Mouse (Mus musculus): Measurements from ENCODE around the gene Gpr4.

Gpr4 gene

GRCm38 (mm10) chr7:19196676-19197075 lies 15.7 kb upstream of the Gpr4 start:
- DNase-seq, result no peak

- DNase-seq, result no peak
Measured at GRCm38 (mm10) chr7:19197985-19198384, 14.4 kb upstream of the Gpr4 start.

GRCm38 (mm10) chr7:19201660-19202059 lies 10.7 kb upstream of the Gpr4 start:
- no peak for DNase-seq

- DNase-seq, result no peak
Measured at GRCm38 (mm10) chr7:19202065-19202850, 10.1 kb upstream of the Gpr4 start.

GRCm38 (mm10) chr7:19208201-19208910 lies 4.0 kb upstream of the Gpr4 start:
- DNase-seq, result no peak

- no peak for DNase-seq
Measured at GRCm38 (mm10) chr7:19208944-19209472, 3.3 kb upstream of the Gpr4 start.

- no peak for DNase-seq
Measured at GRCm38 (mm10) chr7:19209494-19209893, 2.8 kb upstream of the Gpr4 start.

GRCm38 (mm10) chr7:19210010-19210409 lies 2.3 kb upstream of the Gpr4 start:
- no peak for DNase-seq

GRCm38 (mm10) chr7:19211041-19211675 lies 1.2 kb upstream of the Gpr4 start:
- DNase-seq, result no peak

GRCm38 (mm10) chr7:19213385-19213784 lies 1.0 kb downstream of the Gpr4 start:
- DNase-seq, result no peak

- no peak for DNase-seq
Measured at GRCm38 (mm10) chr7:19214369-19214768, 2.0 kb downstream of the Gpr4 start.

GRCm38 (mm10) chr7:19214940-19215339 lies 2.6 kb downstream of the Gpr4 start:
- no peak for DNase-seq

- no peak for DNase-seq
Measured at GRCm38 (mm10) chr7:19217492-19217891, 5.2 kb downstream of the Gpr4 start.

- DNase-seq, result no peak
Measured at GRCm38 (mm10) chr7:19217944-19218343, 5.6 kb downstream of the Gpr4 start.

- DNase-seq, result no peak
Measured at GRCm38 (mm10) chr7:19220061-19220460, 7.7 kb downstream of the Gpr4 start.

- DNase-seq, result no peak
Measured at GRCm38 (mm10) chr7:19222189-19222588, 9.9 kb downstream of the Gpr4 start.

- no peak for DNase-seq
Measured at GRCm38 (mm10) chr7:19222875-19223274, 10.5 kb downstream of the Gpr4 start.

- DNase-seq, result no peak
Measured at GRCm38 (mm10) chr7:19224933-19225332, 12.6 kb downstream of the Gpr4 start.

- no peak for DNase-seq
Measured at GRCm38 (mm10) chr7:19226817-19227797, 14.8 kb downstream of the Gpr4 start.

GRCm38 (mm10) chr7:19227883-19228792 lies 15.8 kb downstream of the Gpr4 start, which contains the start of gene Opa3:
TSS of gene Opa3 (plus strand) at chr7:19228334.
- peak; percentile 100 for DNase-seq

GRCm38 (mm10) chr7:19228793-19229148 lies 16.4 kb downstream of the Gpr4 start:
- DNase-seq, result no peak
